Mouse (Mus musculus): Measurements from ENCODE around the gene Rin1. TPM values are rescaled to one million over a fixed set of nuclear protein-coding genes. Genes with fewer than 3 reads are reported as not detected.

Rin1 gene
- polyA plus RNA-seq, 1 experiment from 2014 or later, result 0.80 TPM

- 74% methylated on average over 7 of the region's 7 CpGs for WGBS
- DNase-seq (ENCODE audit: low spot score) (no peak), ATAC-seq (ENCODE audit: low FRiP score) (no peak)
- peaks cover 22% of the 10 kb centered on the region for H3K27me3 ChIP-seq (ENCODE audit: control insufficient read depth, insufficient read depth, low read length)
- H3K9me3 ChIP-seq (ENCODE audit: control insufficient read depth, low read length), result no peaks in the 10 kb centered on the region
- no peak overlapping the region for H3K4me3 ChIP-seq (ENCODE audit: low read depth, low read length)
- H3K27ac ChIP-seq (ENCODE audit: low read depth, low read length), result no peak overlapping the region
- H3K4me1 ChIP-seq (replicated peaks; ENCODE audit: control insufficient read depth, insufficient read depth, low read length), result peaks cover 32% of the 10 kb centered on the region
- no peak overlapping the region for H3K9ac ChIP-seq (ENCODE audit: low read depth, low read length)
- no peaks in the 10 kb centered on the region for H3K36me3 ChIP-seq (ENCODE audit: control insufficient read depth, insufficient read depth, low read length)
- H3K4me2 ChIP-seq (replicated peaks; ENCODE audit: low read depth, low read length), result peak overlapping the region; percentile 14; the same call in 1 of the 2 replicates
Observed at GRCm38 (mm10) chr19:5069978-5070377, 19.7 kb downstream of the Rin1 start.

- Histone ChIP-seq H3K4me2 (replicated peaks; ENCODE audit: low read depth, low read length) (peak overlapping the region; percentile 57), H3K36me3 (ENCODE audit: control insufficient read depth, insufficient read depth, low read length) (no peaks in the 10 kb centered on the region), H3K4me1 (replicated peaks; ENCODE audit: control insufficient read depth, insufficient read depth, low read length) (peaks cover 32% of the 10 kb centered on the region), H3K9me3 (ENCODE audit: control insufficient read depth, low read length) (no peaks in the 10 kb centered on the region), H3K4me3 (ENCODE audit: low read depth, low read length) (peak overlapping the region; percentile 31), H3K27me3 (ENCODE audit: control insufficient read depth, insufficient read depth, low read length) (peaks cover 22% of the 10 kb centered on the region), H3K9ac (ENCODE audit: low read depth, low read length) (peak overlapping the region; percentile 61), H3K27ac (ENCODE audit: low read depth, low read length) (peak overlapping the region; percentile 80)
- 8% methylated on average over 11 of the region's 11 CpGs for WGBS
- no peak for ATAC-seq (ENCODE audit: low FRiP score)
- DNase-seq (ENCODE audit: low spot score), result no peak
Observed at GRCm38 (mm10) chr19:5071077-5071476, 20.8 kb downstream of the Rin1 start.

DNA sequence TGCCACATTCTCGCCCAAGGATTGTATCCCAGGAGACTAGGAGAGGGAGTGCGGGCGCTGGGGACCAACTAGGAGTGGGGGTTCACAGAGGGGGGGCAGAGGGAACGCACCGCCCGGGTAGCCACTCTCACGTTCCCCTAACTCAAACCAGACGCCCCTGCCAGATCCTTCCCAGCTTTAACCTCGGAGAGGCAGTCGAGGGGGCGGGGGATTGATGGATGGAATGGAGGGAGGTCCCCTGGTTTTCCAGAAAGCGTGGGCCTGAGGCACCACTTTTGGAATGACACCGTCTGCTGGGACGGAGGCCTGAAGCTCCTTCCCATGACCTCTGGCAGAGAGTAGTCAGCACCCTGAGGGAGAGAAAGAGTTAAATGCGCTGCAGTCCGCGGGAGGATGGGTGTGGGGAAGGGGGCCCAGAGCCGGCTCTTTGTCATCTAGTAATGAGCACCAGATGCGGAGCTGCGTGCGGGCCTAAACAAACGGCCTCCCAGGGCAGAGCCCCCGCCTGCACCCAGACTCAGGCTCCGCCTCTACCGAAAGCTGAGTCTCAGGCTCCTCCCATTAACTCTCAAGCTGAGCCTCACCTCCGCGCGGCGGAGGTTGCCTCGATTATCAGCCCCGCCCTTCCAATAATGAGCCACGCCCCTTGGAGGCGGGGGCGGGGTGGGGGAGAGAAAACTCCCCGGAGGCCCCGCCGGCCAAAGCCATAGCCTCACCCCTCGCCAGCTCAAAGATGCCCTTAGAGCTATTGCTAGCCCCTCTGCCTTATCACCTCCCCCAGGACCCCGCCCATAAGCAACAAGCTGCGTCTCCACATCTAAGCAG is 21.5 kb downstream of the Rin1 start:
- WGBS, result under 1% methylated on average over 38 of the region's 40 CpGs
- peak overlapping the region; percentile 61 for H3K9ac ChIP-seq (ENCODE audit: low read depth, low read length)
- DNase-seq (ENCODE audit: low spot score) (peak; percentile 91), ATAC-seq (ENCODE audit: low FRiP score) (peak; percentile 87)
- peaks cover 21% of the 10 kb centered on the region for H3K27me3 ChIP-seq (ENCODE audit: control insufficient read depth, insufficient read depth, low read length)
- H3K4me2 ChIP-seq (replicated peaks; ENCODE audit: low read depth, low read length), result peak overlapping the region; percentile 57
- peak overlapping the region; percentile 31 for H3K4me3 ChIP-seq (ENCODE audit: low read depth, low read length)
- H3K4me1 ChIP-seq (replicated peaks; ENCODE audit: control insufficient read depth, insufficient read depth, low read length), result peaks cover 32% of the 10 kb centered on the region
- H3K27ac ChIP-seq (ENCODE audit: low read depth, low read length), result peak overlapping the region; percentile 80
- H3K9me3 ChIP-seq (ENCODE audit: control insufficient read depth, low read length), result no peaks in the 10 kb centered on the region
- H3K36me3 ChIP-seq (ENCODE audit: control insufficient read depth, insufficient read depth, low read length), result no peaks in the 10 kb centered on the region

GRCm38 (mm10) chr19:5072389-5073019 is 22.2 kb downstream of the Rin1 start:
- ATAC-seq (ENCODE audit: low FRiP score) (peak; percentile 33), DNase-seq (ENCODE audit: low spot score) (no peak)
- peaks cover 17% of the 10 kb centered on the region for H3K27me3 ChIP-seq (ENCODE audit: control insufficient read depth, insufficient read depth, low read length)
- H3K9me3 ChIP-seq (ENCODE audit: control insufficient read depth, low read length), result no peaks in the 10 kb centered on the region
- peak overlapping the region; percentile 31 for H3K4me3 ChIP-seq (ENCODE audit: low read depth, low read length)
- peaks cover 25% of the 10 kb centered on the region for H3K4me1 ChIP-seq (replicated peaks; ENCODE audit: control insufficient read depth, insufficient read depth, low read length)
- H3K27ac ChIP-seq (ENCODE audit: low read depth, low read length), result 0 out of 2 replicates have a peak overlapping the region, but pooled peaks have one; percentile 80
- H3K4me2 ChIP-seq (replicated peaks; ENCODE audit: low read depth, low read length), result peak overlapping the region; percentile 57
- H3K9ac ChIP-seq (ENCODE audit: low read depth, low read length), result peak overlapping the region; percentile 61; the same call in 1 of the 2 replicates
- no peaks in the 10 kb centered on the region for H3K36me3 ChIP-seq (ENCODE audit: control insufficient read depth, insufficient read depth, low read length)
- WGBS, result 3% methylated on average over 20 of the region's 20 CpGs

- no peaks in the 10 kb centered on the region for H3K9me3 ChIP-seq (ENCODE audit: control insufficient read depth, low read length)
- H3K36me3 ChIP-seq (ENCODE audit: control insufficient read depth, insufficient read depth, low read length), result no peaks in the 10 kb centered on the region
- H3K4me1 ChIP-seq (replicated peaks; ENCODE audit: control insufficient read depth, insufficient read depth, low read length), result peaks cover 20% of the 10 kb centered on the region
- WGBS, result 2% methylated on average over 15 of the region's 15 CpGs
- 0 out of 2 replicates have a peak, but pooled peaks have one; percentile 20 for ATAC-seq (ENCODE audit: low FRiP score)
- H3K27me3 ChIP-seq (ENCODE audit: control insufficient read depth, insufficient read depth, low read length), result peaks cover 16% of the 10 kb centered on the region
- no peak overlapping the region for H3K9ac ChIP-seq (ENCODE audit: low read depth, low read length)
- no peak overlapping the region for H3K27ac ChIP-seq (ENCODE audit: low read depth, low read length)
- H3K4me3 ChIP-seq (ENCODE audit: low read depth, low read length), result no peak overlapping the region
- peak overlapping the region; percentile 57; the same call in 1 of the 2 replicates for H3K4me2 ChIP-seq (replicated peaks; ENCODE audit: low read depth, low read length)
- DNase-seq (ENCODE audit: low spot score), result peak; percentile 87
Observed at GRCm38 (mm10) chr19:5073028-5073427, 22.7 kb downstream of the Rin1 start.

DNA sequence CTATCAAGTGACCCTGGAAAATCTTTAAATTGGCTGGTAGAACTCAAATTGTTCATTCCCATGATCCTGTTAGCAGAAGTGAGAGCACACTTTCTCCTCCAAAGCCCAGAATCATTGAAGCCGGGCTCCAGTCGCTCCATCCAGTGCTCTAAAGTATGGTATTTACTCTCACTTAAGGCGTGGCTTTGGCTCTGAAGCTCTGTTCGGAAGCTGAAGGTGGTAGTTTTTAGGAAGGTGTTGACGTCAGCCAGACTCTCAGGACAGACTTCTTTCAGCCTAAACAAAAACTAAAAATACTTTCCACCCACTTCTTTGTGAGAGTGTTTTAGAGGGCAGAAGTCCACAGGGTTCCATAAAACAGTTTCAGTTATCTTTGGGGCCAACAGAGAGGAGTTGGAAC is 23.2 kb downstream of the Rin1 start:
- H3K4me2 ChIP-seq (replicated peaks; ENCODE audit: low read depth, low read length), result no peak overlapping the region
- peaks cover 11% of the 10 kb centered on the region for H3K27me3 ChIP-seq (ENCODE audit: control insufficient read depth, insufficient read depth, low read length)
- H3K27ac ChIP-seq (ENCODE audit: low read depth, low read length), result no peak overlapping the region
- peaks cover 15% of the 10 kb centered on the region for H3K4me1 ChIP-seq (replicated peaks; ENCODE audit: control insufficient read depth, insufficient read depth, low read length)
- 39% methylated on average over 5 of the region's 5 CpGs for WGBS
- no peak overlapping the region for H3K4me3 ChIP-seq (ENCODE audit: low read depth, low read length)
- H3K9me3 ChIP-seq (ENCODE audit: control insufficient read depth, low read length), result no peaks in the 10 kb centered on the region
- H3K36me3 ChIP-seq (ENCODE audit: control insufficient read depth, insufficient read depth, low read length), result no peaks in the 10 kb centered on the region
- DNase-seq (ENCODE audit: low spot score) (no peak), ATAC-seq (ENCODE audit: low FRiP score) (no peak)
- no peak overlapping the region for H3K9ac ChIP-seq (ENCODE audit: low read depth, low read length)

- Histone ChIP-seq H3K9ac (ENCODE audit: low read depth, low read length) (no peak overlapping the region), H3K27me3 (ENCODE audit: control insufficient read depth, insufficient read depth, low read length) (peaks cover 30% of the 10 kb centered on the region), H3K36me3 (ENCODE audit: control insufficient read depth, insufficient read depth, low read length) (no peaks in the 10 kb centered on the region), H3K4me3 (ENCODE audit: low read depth, low read length) (no peak overlapping the region), H3K27ac (ENCODE audit: low read depth, low read length) (no peak overlapping the region), H3K4me1 (replicated peaks; ENCODE audit: control insufficient read depth, insufficient read depth, low read length) (no peaks in the 10 kb centered on the region), H3K9me3 (ENCODE audit: control insufficient read depth, low read length) (no peaks in the 10 kb centered on the region), H3K4me2 (replicated peaks; ENCODE audit: low read depth, low read length) (no peak overlapping the region)
- no peak for DNase-seq (ENCODE audit: low spot score)
- no peak for ATAC-seq (ENCODE audit: low FRiP score)
- 88% methylated on average over 1 of the region's 1 CpGs for WGBS
Observed at GRCm38 (mm10) chr19:5079279-5079678, 29.0 kb downstream of the Rin1 start.

- DNase-seq (ENCODE audit: low spot score) (no peak), ATAC-seq (ENCODE audit: low FRiP score) (no peak)
- peaks cover 53% of the 10 kb centered on the region for H3K27me3 ChIP-seq (ENCODE audit: control insufficient read depth, insufficient read depth, low read length)
- no peak overlapping the region for H3K4me3 ChIP-seq (ENCODE audit: low read depth, low read length)
- no peaks in the 10 kb centered on the region for H3K36me3 ChIP-seq (ENCODE audit: control insufficient read depth, insufficient read depth, low read length)
- H3K4me2 ChIP-seq (replicated peaks; ENCODE audit: low read depth, low read length), result no peak overlapping the region
- H3K27ac ChIP-seq (ENCODE audit: low read depth, low read length), result no peak overlapping the region
- no peaks in the 10 kb centered on the region for H3K9me3 ChIP-seq (ENCODE audit: control insufficient read depth, low read length)
- H3K4me1 ChIP-seq (replicated peaks; ENCODE audit: control insufficient read depth, insufficient read depth, low read length), result peaks cover 5% of the 10 kb centered on the region; the same call in 1 of the 2 replicates
- H3K9ac ChIP-seq (ENCODE audit: low read depth, low read length), result no peak overlapping the region
- WGBS, result 66% methylated on average over 18 of the region's 18 CpGs
Observed at GRCm38 (mm10) chr19:5082005-5082404, 31.7 kb downstream of the Rin1 start.

Data from hindbrain, embryonic 11.5 days (tissue).